Mouse (Mus musculus): ENCODE data around the gene Trpt1. TPM values are rescaled to one million over a fixed set of nuclear protein-coding genes. Genes with fewer than 3 reads are reported as not detected.

Trpt1 gene
- 10 to 100 TPM; 18.0 to 22.9 TPM for total RNA-seq (2021)

DNA sequence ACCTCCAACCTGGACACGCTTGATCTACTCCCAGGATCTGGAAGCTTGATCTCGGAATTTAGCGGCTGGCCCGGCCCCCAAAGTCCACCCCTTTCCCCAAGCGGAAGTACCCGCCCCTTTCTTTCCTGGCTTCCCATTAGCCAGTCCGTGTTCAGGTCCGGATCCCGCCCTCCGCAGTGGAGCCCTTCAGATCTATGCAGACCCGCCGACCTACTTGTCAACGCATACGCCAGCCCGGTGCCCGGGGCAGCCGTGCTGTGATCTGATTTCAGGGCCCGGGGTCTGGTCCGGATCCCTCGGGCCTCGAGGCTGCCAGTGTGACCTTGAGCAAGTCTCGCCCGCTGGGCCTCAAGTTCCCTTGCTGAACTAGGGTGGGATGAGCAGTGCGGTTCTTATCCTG is at the start of gene Trpt1, which contains the start of gene Nudt22:
Gene Trpt1 (plus strand): TSS at position 126 of the 400 bp plus-strand sequence.
Gene Nudt22 (minus strand): TSS at position 112 of the 400 bp plus-strand sequence.
- peak; percentile 82 to 89 for DNase-seq (ENCODE audit: low spot score in 2 of 2)
- intact Hi-C loops (cut with DNase I), result no loop called here

DNA sequence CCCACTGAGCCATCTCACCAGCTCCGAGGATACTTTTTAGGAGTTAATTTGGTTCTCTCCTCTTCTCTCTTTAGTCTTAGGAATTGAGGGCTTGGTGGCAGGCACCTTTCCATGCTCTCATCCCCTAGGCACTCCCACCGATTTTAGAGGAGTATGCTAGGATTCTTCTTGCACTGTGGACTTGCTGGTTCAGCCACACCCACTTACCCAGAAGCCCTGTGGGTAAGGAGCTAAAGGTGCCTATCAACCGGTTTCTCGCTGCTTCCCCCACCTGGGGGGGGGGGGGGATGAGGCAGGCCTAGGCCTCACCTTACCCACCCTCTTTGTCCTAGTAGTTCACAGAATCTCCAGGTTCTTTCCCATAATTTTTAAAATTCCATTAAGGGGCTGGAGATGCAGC is 48.2 kb upstream of the Trpt1 start:
- intact Hi-C loops (cut with DNase I), result no loop called here

DNA sequence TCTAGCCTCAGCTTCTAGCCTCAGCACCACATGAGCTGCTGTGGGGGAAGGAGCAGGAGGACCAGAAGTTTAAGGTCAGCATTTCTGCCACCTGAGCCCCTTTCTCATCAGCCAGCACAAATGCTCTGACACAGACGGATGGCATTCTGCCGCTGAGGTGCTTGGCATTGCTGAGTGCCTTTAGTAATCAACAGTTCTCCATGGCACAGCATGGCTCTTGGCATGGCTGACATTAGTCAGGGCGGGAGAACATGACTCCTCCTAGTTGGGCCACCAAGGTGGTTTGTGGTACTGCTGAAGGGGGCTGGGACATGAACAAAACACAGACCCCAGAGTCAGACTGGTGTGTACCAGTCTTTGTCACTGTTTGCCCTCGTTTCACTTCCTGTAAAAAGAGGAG is 47.7 kb upstream of the Trpt1 start:
- intact Hi-C loops (cut with DNase I), result no loop called here
- no peak for DNase-seq (ENCODE audit: low spot score in 2 of 2)

More for the DNA sequence above, 48.2 kb upstream of the Trpt1 start:
- no peak for DNase-seq (ENCODE audit: low spot score in 2 of 2)

DNA sequence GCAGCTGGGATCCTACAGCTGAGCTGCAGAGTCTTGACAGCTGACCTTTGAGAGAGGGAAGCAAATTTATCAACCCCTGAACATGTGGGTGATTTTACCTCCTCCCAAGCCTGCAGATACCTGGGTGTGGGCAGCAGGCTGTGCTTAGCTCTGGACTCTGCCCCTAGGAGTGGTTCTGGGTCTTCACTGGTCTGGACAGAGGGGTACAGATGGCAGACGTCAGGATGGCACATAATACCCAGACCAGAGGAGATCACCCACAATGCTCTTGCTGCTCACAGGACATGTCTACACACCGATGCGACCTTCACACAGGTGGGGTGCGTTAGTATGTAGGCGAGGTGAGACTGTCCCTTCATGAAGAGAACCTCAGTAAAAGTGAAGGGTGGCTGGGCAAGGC is 46.4 kb upstream of the Trpt1 start:
- intact Hi-C loops (cut with DNase I), result no loop called here

DNA sequence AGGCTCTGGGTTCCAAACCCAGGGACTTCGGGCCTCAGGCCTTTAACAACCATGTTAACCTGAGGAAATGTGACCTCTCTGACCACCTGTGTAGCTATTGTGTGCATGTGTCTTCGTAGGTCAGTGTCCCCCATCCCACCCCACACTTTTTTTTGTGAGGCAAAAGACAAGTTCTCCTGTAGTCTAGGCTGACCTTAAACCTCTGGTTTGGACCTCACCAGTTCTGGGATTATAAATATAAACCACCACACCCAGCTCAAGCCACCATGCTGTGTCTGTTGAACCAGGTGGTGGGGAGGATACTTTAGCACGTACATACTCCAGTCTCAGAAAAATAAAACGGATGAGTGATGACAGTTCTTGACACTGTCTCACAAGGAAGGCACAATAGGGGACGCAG is 46.0 kb upstream of the Trpt1 start:
- no peak for DNase-seq (ENCODE audit: low spot score in 2 of 2)
- intact Hi-C loops (cut with DNase I), result no loop called here

More for the DNA sequence above, 46.4 kb upstream of the Trpt1 start:
- DNase-seq (ENCODE audit: low spot score in 2 of 2), result no peak

DNA sequence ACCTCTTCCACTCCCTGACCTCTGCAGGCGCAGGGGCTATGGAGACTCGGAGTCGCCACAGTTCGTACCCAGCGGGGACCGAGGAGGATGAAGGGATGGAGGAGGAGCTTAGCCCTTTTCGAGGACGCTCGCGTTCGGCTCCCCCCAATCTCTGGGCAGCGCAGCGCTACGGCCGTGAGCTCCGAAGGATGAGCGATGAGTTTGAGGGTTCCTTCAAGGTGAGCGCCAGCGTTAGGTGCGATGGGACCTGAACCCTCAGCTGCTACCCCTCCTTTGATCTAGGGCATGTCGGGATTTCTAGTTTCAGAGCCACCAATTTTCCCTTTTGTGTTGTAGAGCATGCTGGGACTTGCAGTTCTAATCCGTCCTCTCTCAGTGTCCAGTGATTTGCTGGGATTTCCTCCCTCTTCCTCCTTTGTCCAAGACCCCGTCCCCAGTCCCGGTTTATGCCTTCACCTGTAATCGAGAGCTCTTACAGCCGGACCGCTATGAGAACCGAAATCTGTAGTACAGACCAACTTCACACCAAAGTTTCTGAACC is 45.2 kb upstream of the Trpt1 start:
- DNase-seq (ENCODE audit: low spot score in 2 of 2), result peak; percentile 45 to 77
- intact Hi-C loops (cut with DNase I), result loop anchor here (1.0 kb wide), 3 partner anchors 8 to 27 kb away; partner anchors contain the start of genes Gpr137 and Ppp1r14b

DNA sequence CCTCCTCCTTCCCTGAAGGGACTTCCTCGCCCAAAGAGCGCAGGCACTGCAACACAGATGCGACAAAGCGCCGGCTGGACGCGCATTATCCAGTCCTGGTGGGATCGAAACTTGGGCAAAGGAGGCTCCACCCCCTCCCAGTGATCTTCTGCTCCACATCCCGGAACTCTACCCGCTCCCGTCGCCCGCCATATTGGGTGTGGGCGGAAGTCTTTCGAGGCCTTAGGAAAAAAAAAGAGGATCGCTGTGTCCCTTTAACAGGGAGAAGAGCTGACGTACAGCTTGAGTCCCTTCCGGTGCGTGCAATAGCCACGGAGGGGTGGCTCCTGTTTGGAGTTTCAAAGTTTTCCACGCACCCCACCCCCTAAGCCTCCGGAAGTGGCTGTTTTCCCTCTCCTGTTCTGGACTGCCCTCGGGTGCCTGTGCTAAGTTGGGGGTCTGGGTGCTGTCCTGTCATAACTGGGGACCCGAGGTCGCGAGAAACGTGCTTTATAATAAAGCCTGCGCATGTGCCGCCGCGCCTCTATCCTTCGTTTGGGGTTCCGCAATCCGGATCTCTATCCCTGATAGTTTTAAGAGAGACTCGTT is 44.5 kb upstream of the Trpt1 start:
- DNase-seq (ENCODE audit: low spot score in 2 of 2), result peak; percentile 88 to 98
- intact Hi-C loops (cut with DNase I), result loop anchor here (1.0 kb wide), 3 partner anchors 9 to 28 kb away; partner anchors contain the start of genes Gpr137 and Ppp1r14b

DNA sequence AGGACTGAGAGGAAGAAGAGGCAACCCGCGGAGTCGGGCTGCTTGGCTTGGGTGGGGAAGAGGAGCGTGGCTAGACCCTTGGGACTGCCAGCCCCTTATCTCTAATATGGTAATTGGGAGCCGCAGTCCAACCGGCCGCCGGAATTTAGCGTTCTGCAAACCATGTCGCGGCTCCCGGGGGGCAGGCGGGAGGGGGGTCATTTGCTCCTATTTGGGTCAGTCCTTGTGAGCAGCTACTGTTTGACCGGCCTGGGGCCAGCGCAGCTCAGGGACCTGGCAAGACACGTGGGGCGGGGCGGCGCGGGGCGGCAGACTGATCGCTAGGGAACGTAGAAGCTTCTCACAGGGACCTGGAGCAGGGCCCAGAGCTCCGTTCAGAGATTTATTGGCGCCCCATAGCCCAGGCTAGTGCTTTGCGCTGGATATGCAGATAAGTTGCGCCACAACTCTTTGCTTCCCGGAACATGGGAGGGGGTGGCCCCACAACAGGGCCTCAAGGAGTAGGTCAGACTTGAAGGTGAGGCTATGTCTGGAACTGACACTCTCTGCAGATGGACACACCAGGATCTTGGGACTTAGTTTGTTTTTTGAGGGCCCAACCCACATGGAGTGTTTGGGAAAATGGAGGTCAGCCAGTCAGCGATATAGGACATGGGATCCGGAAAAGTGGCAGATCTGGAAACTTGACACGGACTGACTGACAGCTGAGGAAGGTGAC is 43.8 kb upstream of the Trpt1 start:
- peak; percentile 56 to 74 for DNase-seq (ENCODE audit: low spot score in 2 of 2)
- intact Hi-C loops (cut with DNase I), result loop anchor here (1.0 kb wide), 3 partner anchors 10 to 29 kb away; partner anchors contain the start of genes Gpr137 and Ppp1r14b

DNA sequence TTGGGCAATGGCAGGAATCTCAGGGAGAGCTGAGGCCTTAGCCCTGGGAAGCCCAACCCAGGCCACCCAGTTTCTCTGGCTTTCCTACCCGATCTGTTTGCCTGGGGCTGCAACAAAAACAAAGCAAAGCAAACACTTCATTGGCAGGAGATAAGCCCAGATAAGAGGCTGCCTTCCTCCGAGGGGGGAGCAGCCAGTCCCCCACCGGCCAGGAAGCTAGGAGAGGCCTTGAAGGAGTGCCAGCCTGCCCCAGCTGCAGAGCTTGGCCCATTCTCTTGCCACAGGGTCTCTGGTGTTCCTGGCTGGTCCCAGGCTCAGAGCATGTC is 43.3 kb upstream of the Trpt1 start:
- intact Hi-C loops (cut with DNase I), result no loop called here
- no peak for DNase-seq (ENCODE audit: low spot score in 2 of 2)

DNA sequence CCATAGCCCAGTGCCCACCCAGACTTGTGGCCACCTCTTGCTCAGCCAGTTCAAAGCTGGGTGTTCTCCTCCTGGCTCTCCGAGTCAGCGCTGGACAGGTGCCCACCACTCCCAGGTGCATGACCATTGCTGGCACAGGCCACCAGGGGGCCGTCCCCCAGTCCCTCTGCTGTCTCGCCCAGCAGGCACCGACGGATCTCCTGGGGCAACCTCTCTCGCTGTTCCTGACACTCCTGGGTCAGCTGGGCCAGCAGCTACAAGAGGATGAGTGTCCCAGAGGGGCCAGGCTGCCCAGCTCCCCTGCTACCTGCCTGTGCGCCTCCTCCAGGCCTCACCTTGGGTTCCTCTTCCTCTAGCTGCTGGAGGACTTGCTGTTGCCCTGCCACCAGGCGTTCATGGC is 41.9 kb upstream of the Trpt1 start:
- no peak for DNase-seq (ENCODE audit: low spot score in 2 of 2)
- intact Hi-C loops (cut with DNase I), result no loop called here

DNA sequence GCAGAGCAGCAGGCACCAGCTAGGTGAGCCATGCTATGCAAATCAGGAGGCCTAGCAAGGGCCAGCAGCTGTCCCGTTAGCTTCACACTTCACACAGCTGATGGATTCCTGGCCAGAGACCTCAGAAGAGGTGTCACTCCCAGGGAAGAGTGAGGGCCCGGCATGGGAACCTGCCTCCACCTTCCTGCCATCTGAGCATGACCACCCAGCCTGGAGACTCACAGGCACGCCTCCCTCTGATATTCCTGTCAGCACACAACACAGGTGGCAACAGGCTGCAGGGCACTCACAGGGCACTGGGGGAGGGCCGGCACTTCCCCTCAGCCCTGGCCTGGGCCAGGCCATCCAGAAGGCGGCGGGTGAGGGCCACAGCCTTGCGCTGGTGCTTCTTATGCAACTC is 40.5 kb upstream of the Trpt1 start:
- intact Hi-C loops (cut with DNase I), result no loop called here

DNA sequence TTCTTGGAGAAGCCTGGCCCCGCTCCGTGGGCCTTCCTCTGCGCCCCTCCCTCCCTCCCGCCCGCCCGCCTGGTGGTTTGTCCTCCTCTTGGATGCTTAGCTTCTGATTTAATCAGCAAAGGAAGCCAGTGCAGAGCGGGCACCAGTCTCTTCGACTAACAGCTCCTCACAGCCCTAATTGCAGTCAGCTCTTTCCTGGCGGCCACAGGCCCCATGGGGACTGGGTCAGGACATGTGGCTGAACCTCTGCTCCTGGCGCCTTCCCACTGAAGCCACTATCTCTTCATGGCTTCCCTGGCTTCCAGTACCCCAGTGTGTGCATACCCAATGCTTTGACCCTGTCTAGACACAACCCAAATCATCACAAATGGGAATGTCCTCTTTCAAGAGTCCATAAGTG is 39.5 kb upstream of the Trpt1 start:
- intact Hi-C loops (cut with DNase I), result no loop called here
- no peak for DNase-seq (ENCODE audit: low spot score in 2 of 2)

More for the DNA sequence above, 40.5 kb upstream of the Trpt1 start:
- no peak for DNase-seq (ENCODE audit: low spot score in 2 of 2)

DNA sequence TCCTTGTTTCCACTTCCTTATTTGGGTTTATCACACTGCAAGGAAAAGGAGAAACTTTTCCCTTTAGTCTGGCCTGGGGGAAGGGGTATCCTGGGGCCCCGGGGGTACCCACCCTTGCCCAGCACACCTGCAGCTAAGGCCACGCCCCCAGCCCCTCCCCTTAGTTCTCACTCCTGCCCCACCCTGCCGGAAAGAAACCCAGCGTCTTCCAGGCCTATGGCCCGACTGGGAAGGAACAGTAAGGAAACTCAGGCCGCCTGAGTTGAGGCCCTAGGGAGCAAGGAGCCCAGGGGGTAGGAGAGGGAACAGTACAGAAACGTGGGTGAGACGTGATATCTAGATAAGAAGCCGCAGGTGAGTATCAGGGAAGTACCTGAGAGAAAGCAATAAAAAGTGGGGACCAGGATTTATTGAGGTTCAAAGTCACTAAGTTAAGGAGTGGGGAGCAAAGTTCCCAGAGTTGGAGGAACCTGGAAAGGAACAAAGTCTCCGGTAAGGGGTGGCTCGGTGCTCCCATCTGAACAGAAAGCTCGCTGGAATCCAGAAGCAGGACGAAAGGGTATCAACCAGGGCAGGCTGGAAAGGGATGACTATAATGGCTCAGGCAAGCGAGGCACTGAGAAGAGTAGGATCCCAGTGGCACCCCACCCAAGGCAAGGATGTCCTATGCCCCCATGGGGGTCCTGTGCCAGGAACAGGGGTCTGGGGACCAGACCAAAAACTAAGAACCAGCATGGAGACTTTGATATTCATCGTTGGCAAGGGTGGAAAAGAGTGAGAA is 27.2 kb upstream of the Trpt1 start:
- intact Hi-C loops (cut with DNase I), result no loop called here
- no peak for DNase-seq (ENCODE audit: low spot score in 2 of 2)

DNA sequence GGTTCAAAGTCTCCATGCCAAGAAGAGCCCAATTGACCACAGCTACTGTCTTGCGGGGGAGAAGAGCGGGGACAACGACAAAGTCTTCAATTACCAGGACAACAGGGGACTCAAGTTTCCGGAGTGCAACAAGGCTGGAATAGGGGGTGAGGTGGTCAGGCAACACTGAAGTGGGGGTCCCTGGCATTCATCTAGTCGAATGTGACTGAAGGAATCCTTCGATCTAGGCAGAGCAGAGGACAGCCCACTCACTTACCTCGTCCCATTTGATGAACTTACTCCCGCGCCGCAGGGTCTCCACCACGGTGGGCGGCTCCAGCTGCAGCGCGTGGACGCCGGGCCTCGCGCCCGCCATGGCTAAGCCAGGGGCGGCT is 26.7 kb upstream of the Trpt1 start:
- DNase-seq (ENCODE audit: low spot score in 2 of 2), result no peak
- intact Hi-C loops (cut with DNase I), result no loop called here

DNA sequence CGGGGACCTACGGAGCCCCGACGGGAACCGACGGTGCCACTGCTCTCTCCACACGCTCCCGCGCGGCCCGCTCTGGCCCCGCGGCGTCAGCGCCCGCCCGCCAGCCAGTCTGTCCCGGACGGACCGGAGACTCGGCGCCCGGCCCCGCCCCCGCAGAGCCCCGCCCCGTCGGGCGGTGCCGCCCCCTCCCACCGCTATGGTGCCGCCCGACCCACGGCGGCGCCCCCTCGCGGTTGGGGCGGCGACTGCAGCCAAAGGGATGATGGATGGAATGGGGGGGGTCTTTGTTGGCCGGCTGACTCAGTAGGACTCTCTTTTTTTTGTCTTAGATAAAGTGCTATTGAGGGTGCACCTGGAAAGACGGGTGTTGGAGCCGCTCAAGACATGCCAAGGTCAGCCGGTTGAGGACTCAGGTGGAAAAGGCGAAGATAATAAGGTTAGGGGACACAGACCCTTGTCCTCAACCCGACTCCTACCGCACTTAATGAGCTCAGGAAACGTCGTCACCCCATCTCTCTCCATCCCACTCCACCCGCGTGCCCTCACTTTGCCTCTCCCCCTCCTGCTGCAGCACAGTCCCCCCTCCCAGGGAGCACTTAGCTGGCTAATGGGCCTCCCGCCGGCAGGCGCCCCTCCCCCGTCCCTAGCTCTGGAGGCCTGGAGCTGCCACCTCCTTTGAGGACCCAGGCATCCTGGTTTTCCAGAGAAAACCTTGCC is 26.1 kb upstream of the Trpt1 start:
- DNase-seq (ENCODE audit: low spot score in 2 of 2), result no peak
- intact Hi-C loops (cut with DNase I), result no loop called here

DNA sequence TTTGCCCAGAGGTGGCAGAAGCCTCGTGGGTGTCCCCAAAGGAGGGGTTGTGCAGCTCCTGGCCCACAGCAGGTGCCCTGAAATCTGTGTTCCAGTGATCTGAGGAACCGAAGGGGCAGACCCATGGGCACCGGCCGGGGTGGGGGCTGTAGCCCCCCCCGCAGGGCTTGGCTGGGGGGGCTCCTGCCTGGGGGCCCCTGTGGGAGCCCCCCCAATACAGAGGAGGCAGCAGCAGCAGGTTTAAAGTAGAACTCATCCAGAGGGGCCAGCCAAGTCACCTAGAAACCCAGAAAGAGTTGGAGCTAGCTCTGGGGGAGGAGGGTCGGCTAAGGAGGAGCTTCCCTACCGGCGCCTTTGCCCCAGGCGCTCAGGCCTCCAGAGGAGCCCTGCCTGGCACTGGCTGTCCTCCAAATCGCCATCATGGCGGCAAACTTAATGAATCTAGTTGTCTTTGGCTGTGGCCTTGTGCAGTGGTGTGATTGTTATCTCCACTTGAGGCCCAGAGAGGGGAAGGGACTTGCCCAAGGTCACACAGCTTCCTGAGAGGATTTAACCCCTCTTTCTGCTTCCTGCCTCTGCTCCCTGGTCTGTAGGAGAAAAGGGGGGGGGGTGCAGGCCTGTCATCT is 25.4 kb upstream of the Trpt1 start:
- no peak for DNase-seq (ENCODE audit: low spot score in 2 of 2)

DNA sequence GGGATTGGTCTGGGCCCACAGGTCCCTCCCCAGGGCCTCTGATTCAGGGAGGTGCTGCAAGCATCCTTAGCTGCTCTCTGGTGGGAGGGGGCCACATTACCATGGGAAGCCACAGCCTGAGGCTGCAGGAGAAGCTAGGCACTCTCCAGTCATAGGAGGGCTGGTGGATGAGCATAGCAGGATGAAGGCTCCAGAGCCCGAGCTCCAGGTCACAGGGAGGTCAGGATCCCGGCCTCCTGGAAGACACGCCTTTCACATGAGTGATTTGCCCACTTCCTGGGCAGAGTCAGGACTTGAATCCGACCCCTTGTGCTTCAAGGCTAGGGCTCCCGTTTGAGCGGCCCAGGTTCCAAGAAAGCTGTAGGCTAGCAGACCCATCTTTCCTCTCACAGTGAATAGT is 24.3 kb upstream of the Trpt1 start:
- DNase-seq (ENCODE audit: low spot score in 2 of 2), result no peak
- intact Hi-C loops (cut with DNase I), result no loop called here

More for the DNA sequence above, 25.4 kb upstream of the Trpt1 start:
- intact Hi-C loops (cut with DNase I), result no loop called here

DNA sequence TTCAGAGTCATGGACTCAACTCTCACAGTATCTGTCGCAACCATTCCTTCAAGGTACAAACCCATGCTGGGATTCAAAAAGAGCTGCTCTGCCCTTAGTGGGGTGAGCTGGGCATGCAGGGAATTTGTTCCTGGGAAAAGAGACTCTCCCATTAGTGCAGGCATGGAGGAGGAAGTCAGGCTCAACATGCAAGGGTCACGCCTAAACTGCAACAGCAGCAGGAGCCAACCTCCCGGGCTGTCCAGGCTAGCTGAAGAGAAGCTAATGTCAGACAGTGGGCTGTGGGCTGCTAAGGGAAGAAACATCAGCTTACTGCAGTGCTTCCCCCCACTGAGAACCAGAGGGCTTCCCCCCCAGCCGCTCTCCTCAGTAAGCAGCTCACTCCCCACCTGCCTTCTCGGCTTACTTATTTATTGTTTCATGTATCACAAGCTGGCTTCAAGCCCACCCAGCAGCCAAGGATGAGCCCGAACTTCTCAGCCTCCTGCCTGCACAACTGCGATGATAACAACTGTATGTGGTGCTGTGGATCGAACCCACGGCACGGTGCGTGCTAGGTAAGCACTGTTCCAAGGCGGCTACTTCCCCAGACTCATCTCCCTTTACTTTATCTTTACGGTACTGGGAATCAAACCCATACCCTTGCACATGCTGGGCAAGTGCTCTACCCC is 23.5 kb upstream of the Trpt1 start:
- DNase-seq (ENCODE audit: low spot score in 2 of 2), result no peak

More for the DNA sequence above, 23.5 kb upstream of the Trpt1 start:
- intact Hi-C loops (cut with DNase I), result no loop called here
